Mouse (Mus musculus): ENCODE measurements around the gene Eomes. TPM values are rescaled to one million over a fixed set of nuclear protein-coding genes. Genes with fewer than 3 reads are reported as not detected.

Eomes gene
- polyA plus RNA-seq, 1 experiment from 2014 or later = 0.09 TPM

DNA sequence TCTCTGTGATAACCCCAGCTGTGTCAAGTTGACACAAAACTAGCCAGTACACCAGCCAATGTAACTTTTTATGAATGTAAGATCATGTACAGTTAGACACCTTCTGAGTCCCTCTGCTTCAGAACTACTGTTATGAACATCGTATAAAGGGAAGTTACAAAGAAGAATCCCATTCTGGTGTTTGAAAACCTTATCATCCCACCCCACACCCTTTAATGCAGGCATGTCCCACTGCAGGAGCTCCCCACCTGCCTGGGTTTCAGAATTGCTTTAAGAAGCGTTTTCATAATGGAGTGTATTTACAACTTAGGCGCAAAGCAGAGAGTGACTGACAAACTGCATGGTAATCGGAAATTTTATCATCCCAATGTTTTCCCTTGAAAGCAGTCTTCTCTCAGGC is 13.2 kb downstream of the Eomes start:
- WGBS = 78% methylated on average over 4 of the region's 4 CpGs
- peaks cover 4% of the 10 kb centered on the region; the same call in 1 of the 2 replicates for H3K9me3 ChIP-seq (replicated peaks; ENCODE audit: control insufficient read depth, low read length)
- no peaks in the 10 kb centered on the region for H3K36me3 ChIP-seq (ENCODE audit: control insufficient read depth, insufficient read depth)
- no peak overlapping the region for H3K9ac ChIP-seq (ENCODE audit: low read length)
- peaks cover 19% of the 10 kb centered on the region for H3K27me3 ChIP-seq (ENCODE audit: control insufficient read depth, insufficient read depth, low read length)
- ATAC-seq (replicated peaks; ENCODE audit: extremely low read depth, insufficient read depth, low FRiP score) = no peak
- H3K4me3 ChIP-seq (ENCODE audit: low read length) = no peak overlapping the region
- no peak overlapping the region for H3K4me2 ChIP-seq (ENCODE audit: low read depth, low read length)
- no peak overlapping the region for H3K27ac ChIP-seq (ENCODE audit: low read length)
- 0 out of 2 replicates have a peak, but pooled peaks cover 10% of the 10 kb centered on the region for H3K4me1 ChIP-seq (ENCODE audit: control insufficient read depth, insufficient read depth, low read length)

DNA sequence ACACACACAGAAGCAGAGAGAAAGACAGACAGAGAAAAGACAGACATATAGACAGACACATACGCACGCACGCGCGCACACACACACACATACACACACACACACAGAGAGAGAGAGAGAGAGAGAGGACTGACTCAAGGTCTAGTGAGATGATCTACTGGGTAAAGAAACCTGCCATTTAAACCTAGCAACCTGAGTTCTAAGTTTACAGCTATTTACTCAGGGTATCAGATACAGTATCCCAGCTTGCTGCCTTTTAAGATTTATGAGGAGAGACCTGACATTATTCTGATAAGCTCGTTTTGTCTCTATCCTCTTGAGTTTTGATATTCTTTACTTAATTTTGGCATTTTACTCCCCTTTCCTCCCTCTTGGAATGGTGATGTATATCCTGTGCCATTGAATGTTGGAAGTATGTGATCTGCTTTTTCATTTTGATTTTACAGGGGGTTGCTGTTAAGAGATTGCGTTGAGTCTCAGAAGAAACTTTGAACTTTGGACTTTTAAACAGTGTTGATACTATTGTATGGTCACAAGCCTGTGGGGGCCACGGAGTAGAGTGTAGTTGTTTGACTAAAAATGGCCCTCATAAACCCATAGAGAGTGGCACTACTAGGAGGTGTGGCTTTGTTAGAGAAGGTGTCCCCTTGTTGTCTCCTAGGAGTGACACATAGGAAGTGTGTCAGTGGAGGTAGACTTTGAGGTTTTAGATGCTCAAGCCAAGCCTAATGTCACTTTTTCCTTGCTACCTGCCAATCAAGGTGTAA is 15.1 kb downstream of the Eomes start:
- Histone ChIP-seq H3K36me3 (ENCODE audit: control insufficient read depth, insufficient read depth) (no peaks in the 10 kb centered on the region), H3K4me3 (ENCODE audit: low read length) (no peak overlapping the region), H3K27me3 (ENCODE audit: control insufficient read depth, insufficient read depth, low read length) (peaks cover 6% of the 10 kb centered on the region; the same call in 1 of the 2 replicates), H3K9me3 (replicated peaks; ENCODE audit: control insufficient read depth, low read length) (peaks cover 4% of the 10 kb centered on the region; the same call in 1 of the 2 replicates), H3K27ac (ENCODE audit: low read length) (no peak overlapping the region), H3K9ac (ENCODE audit: low read length) (no peak overlapping the region), H3K4me1 (ENCODE audit: control insufficient read depth, insufficient read depth, low read length) (0 out of 2 replicates have a peak, but pooled peaks cover 8% of the 10 kb centered on the region), H3K4me2 (ENCODE audit: low read depth, low read length) (no peak overlapping the region)
- WGBS = 82% methylated on average over 8 of the region's 8 CpGs
- no peak for ATAC-seq (replicated peaks; ENCODE audit: extremely low read depth, insufficient read depth, low FRiP score)

DNA sequence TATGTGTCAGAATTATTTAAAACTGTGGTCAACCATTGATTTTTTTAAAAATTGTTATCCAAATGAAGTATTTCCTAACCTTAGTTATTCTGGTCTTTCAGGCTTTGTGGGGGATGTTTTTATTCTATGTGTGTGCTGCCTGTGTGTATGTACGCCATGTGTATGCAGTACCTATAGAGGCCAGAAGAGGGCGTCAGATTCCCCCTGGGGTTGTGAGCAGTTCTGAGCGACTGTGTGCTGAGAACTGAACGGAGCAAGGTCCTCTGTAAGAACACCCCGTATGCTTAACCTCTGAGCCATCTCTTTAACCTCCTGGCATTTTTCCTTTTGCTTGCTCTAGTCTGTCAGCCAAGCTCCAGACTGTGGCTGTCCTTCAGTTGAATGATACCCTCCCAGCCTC is 16.1 kb downstream of the Eomes start:
- Histone ChIP-seq H3K9ac (ENCODE audit: low read length) (no peak overlapping the region), H3K36me3 (ENCODE audit: control insufficient read depth, insufficient read depth) (no peaks in the 10 kb centered on the region), H3K4me3 (ENCODE audit: low read length) (no peak overlapping the region), H3K27me3 (ENCODE audit: control insufficient read depth, insufficient read depth, low read length) (0 out of 2 replicates have a peak, but pooled peaks cover 3% of the 10 kb centered on the region), H3K4me2 (ENCODE audit: low read depth, low read length) (no peak overlapping the region), H3K4me1 (ENCODE audit: control insufficient read depth, insufficient read depth, low read length) (0 out of 2 replicates have a peak, but pooled peaks cover 3% of the 10 kb centered on the region), H3K9me3 (replicated peaks; ENCODE audit: control insufficient read depth, low read length) (peaks cover 4% of the 10 kb centered on the region; the same call in 1 of the 2 replicates), H3K27ac (ENCODE audit: low read length) (no peak overlapping the region)
- ATAC-seq (replicated peaks; ENCODE audit: extremely low read depth, insufficient read depth, low FRiP score) = no peak
- WGBS = 94% methylated on average over 5 of the region's 5 CpGs

DNA sequence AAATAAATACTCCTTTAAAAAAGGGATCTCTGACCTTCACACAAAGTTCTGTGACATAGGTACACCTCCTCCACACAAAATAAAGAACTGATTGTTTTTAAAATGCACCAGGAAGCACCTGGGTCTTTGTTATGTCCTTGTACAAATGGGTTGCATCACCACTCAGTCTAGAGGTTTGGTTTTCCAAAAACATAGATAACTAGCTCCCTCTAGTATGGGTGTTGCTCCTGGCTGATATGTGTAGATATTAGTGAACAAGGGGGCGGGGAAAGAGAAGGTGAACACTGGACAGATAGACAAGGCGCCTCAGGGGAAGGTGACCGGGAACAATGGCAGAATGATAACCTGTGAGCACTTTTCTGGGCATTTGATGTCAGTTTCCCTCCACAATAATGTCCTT is 17.9 kb downstream of the Eomes start:
- Histone ChIP-seq H3K4me2 (ENCODE audit: low read depth, low read length) (no peak overlapping the region), H3K4me1 (ENCODE audit: control insufficient read depth, insufficient read depth, low read length) (no peaks in the 10 kb centered on the region), H3K4me3 (ENCODE audit: low read length) (no peak overlapping the region), H3K27ac (ENCODE audit: low read length) (no peak overlapping the region), H3K27me3 (ENCODE audit: control insufficient read depth, insufficient read depth, low read length) (no peaks in the 10 kb centered on the region), H3K9me3 (replicated peaks; ENCODE audit: control insufficient read depth, low read length) (peaks cover 4% of the 10 kb centered on the region; the same call in 1 of the 2 replicates), H3K9ac (ENCODE audit: low read length) (no peak overlapping the region), H3K36me3 (ENCODE audit: control insufficient read depth, insufficient read depth) (no peaks in the 10 kb centered on the region)
- WGBS = 76% methylated on average over 3 of the region's 3 CpGs
- no peak for ATAC-seq (replicated peaks; ENCODE audit: extremely low read depth, insufficient read depth, low FRiP score)

DNA sequence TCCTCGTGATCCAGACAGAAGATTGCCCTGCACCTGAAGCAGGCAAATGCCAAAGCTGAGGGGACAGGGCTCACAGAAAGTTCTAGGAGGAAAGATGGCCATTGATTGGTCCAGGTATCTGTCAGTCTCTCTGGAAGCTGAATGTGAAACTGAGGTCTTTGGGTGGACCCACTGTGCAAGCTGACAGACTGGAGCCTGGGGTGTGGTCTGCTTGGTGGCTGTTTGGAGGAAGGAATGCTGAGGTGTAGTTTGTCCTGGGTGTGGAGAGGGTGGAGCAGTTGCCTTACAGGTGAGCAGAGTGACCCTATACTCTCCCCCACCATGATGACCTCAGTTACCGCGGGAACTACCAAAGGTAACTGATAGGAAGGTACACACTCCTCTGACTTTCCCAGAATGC is 18.9 kb downstream of the Eomes start:
- Histone ChIP-seq H3K27ac (ENCODE audit: low read length) (no peak overlapping the region), H3K4me2 (ENCODE audit: low read depth, low read length) (no peak overlapping the region), H3K4me3 (ENCODE audit: low read length) (no peak overlapping the region), H3K36me3 (ENCODE audit: control insufficient read depth, insufficient read depth) (no peaks in the 10 kb centered on the region), H3K4me1 (ENCODE audit: control insufficient read depth, insufficient read depth, low read length) (no peaks in the 10 kb centered on the region), H3K9me3 (replicated peaks; ENCODE audit: control insufficient read depth, low read length) (peaks cover 4% of the 10 kb centered on the region; the same call in 1 of the 2 replicates), H3K27me3 (ENCODE audit: control insufficient read depth, insufficient read depth, low read length) (no peaks in the 10 kb centered on the region), H3K9ac (ENCODE audit: low read length) (no peak overlapping the region)
- 80% methylated on average over 3 of the region's 3 CpGs for WGBS
- ATAC-seq (replicated peaks; ENCODE audit: extremely low read depth, insufficient read depth, low FRiP score) = no peak; the same call in 1 of the 2 replicates

DNA sequence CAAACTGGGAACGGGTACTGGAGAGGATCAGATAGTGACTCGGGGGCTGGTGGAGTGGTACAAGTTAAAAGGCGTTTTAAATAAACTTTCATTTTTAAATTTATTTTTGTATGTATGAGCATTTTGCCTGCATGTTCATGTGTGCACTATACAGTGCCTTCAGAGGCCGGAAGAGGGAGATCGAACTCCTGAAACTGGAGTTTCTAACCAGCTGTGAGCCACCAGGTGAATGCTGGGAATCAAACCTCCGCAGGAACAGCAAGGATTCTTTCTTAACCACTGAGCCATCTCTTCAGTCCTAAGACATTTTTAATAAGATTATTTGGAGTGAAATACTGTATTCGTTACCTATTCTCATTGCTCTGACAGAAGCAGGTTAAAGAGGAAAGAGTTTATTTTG is 20.0 kb downstream of the Eomes start:
- 58% methylated on average over 7 of the region's 7 CpGs for WGBS
- Histone ChIP-seq H3K36me3 (ENCODE audit: control insufficient read depth, insufficient read depth) (no peaks in the 10 kb centered on the region), H3K9me3 (replicated peaks; ENCODE audit: control insufficient read depth, low read length) (peaks cover 4% of the 10 kb centered on the region; the same call in 1 of the 2 replicates), H3K4me2 (ENCODE audit: low read depth, low read length) (no peak overlapping the region), H3K4me1 (ENCODE audit: control insufficient read depth, insufficient read depth, low read length) (no peaks in the 10 kb centered on the region), H3K9ac (ENCODE audit: low read length) (no peak overlapping the region), H3K27me3 (ENCODE audit: control insufficient read depth, insufficient read depth, low read length) (no peaks in the 10 kb centered on the region), H3K4me3 (ENCODE audit: low read length) (no peak overlapping the region), H3K27ac (ENCODE audit: low read length) (no peak overlapping the region)
- no peak for ATAC-seq (replicated peaks; ENCODE audit: extremely low read depth, insufficient read depth, low FRiP score)

DNA sequence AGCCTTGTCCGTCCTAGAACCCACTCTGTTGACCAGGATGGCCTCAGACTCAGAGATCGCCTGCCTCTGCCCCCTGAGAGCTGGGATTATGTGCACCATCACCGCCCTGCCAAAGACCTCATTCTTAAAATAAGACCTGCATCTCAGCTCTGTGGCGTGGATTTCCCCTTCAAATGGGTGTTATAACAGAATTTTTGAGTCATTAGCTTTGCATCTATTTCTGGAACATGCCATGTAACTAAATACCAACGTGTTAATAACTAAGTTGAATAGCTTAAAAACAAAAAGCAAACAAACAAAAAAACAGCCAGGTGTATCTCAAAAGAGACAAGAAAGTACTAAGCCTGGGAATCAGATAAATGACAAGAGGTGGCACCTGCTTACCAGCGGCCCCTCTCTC is 23.0 kb downstream of the Eomes start:
- H3K36me3 ChIP-seq (ENCODE audit: control insufficient read depth, insufficient read depth) = no peaks in the 10 kb centered on the region
- no peak overlapping the region for H3K4me3 ChIP-seq (ENCODE audit: low read length)
- WGBS = 75% methylated on average over 6 of the region's 6 CpGs
- no peaks in the 10 kb centered on the region for H3K9me3 ChIP-seq (replicated peaks; ENCODE audit: control insufficient read depth, low read length)
- no peaks in the 10 kb centered on the region for H3K27me3 ChIP-seq (ENCODE audit: control insufficient read depth, insufficient read depth, low read length)
- no peak overlapping the region for H3K27ac ChIP-seq (ENCODE audit: low read length)
- no peak for ATAC-seq (replicated peaks; ENCODE audit: extremely low read depth, insufficient read depth, low FRiP score)
- no peak overlapping the region for H3K4me2 ChIP-seq (ENCODE audit: low read depth, low read length)
- H3K9ac ChIP-seq (ENCODE audit: low read length) = no peak overlapping the region
- peaks cover 3% of the 10 kb centered on the region for H3K4me1 ChIP-seq (ENCODE audit: control insufficient read depth, insufficient read depth, low read length)

DNA sequence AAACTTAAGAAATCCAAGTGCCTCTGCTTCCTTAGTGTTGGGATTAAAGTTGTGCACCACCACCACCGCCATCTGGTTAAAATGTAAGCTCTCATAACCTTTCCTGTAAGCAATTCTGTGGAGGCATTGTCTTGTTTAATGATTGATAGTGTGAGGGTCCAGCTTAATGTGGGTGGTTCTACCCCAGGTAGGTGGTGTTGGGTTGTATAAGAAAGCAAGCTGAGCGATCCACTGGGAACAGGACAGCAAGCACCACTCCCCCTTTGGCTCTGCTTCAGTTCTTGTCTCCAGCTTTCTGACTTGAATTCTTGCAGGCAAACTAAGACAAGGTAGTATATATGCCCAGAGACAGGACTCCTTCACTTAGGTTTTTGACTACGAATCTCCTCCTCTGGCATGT is 26.6 kb downstream of the Eomes start:
- Histone ChIP-seq H3K36me3 (ENCODE audit: control insufficient read depth, insufficient read depth) (no peaks in the 10 kb centered on the region), H3K27me3 (ENCODE audit: control insufficient read depth, insufficient read depth, low read length) (no peaks in the 10 kb centered on the region), H3K4me3 (ENCODE audit: low read length) (no peak overlapping the region), H3K27ac (ENCODE audit: low read length) (no peak overlapping the region), H3K9me3 (replicated peaks; ENCODE audit: control insufficient read depth, low read length) (no peaks in the 10 kb centered on the region), H3K9ac (ENCODE audit: low read length) (no peak overlapping the region), H3K4me2 (ENCODE audit: low read depth, low read length) (no peak overlapping the region), H3K4me1 (ENCODE audit: control insufficient read depth, insufficient read depth, low read length) (peaks cover 24% of the 10 kb centered on the region)
- WGBS = 77% methylated on average over 3 of the region's 3 CpGs
- ATAC-seq (replicated peaks; ENCODE audit: extremely low read depth, insufficient read depth, low FRiP score) = no peak

DNA sequence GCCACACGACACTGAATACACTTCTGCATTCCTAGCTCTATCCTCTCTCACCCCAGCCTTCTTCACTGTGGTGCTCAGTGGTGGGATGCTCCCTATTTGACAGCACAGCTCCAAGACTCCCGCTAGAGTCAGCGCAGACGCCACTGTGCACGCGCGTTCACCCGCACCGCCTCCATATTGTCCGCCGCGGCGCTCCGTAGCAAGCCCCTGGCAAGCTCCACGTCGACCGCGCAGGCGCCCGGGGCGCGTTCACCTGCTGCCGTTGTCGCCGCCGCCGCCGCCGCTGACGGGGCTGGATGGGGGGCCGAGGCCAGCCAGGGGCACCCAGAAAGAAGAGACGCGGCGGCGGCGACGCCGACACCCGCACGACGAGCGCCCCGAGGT is 28.0 kb downstream of the Eomes start, which contains the start of gene Golga4:
Golga4 (plus strand) TSS at position 248 of the 384 bp plus-strand sequence.
- ATAC-seq (replicated peaks; ENCODE audit: extremely low read depth, insufficient read depth, low FRiP score) = peak; percentile 87
- Histone ChIP-seq H3K36me3 (ENCODE audit: control insufficient read depth, insufficient read depth) (no peaks in the 10 kb centered on the region), H3K9me3 (replicated peaks; ENCODE audit: control insufficient read depth, low read length) (no peaks in the 10 kb centered on the region), H3K4me2 (ENCODE audit: low read depth, low read length) (peak within 1 kb of the TSS; percentile 84), H3K4me1 (ENCODE audit: control insufficient read depth, insufficient read depth, low read length) (peaks cover 24% of the 10 kb centered on the region), H3K4me3 (ENCODE audit: low read length) (peak within 1 kb of the TSS; percentile 81), H3K27me3 (ENCODE audit: control insufficient read depth, insufficient read depth, low read length) (no peaks in the 10 kb centered on the region), H3K9ac (ENCODE audit: low read length) (peak within 1 kb of the TSS; percentile 89), H3K27ac (ENCODE audit: low read length) (peak within 1 kb of the TSS; percentile 77)
- under 1% methylated on average over 43 of the region's 43 CpGs for WGBS

Measured in heart, embryonic 16.5 days (tissue).